Mouse (Mus musculus) left cerebral cortex, adult 2 months (tissue): ENCODE data around the gene Trim63. TPM values are rescaled to one million over a fixed set of nuclear protein-coding genes. Genes with fewer than 3 reads are reported as not detected.
"Not testable (repeated sequence)": the region's sequence is repeated elsewhere in the genome, so short reads cannot be mapped to it uniquely, and the experiment has no call there.

Source experiments
- DNase-seq, 2 experiments: peaks; one replicate each; pipeline ENCODE4 v3.0.0; 2021 to 2022; ENCODE audit warnings: low spot score in 2 of 2, mixed read lengths in 1 of 2; ENCODE audit errors: extremely low spot score in 1 of 2
- H3K27ac ChIP-seq: fragments of 200-600 bp; 2 replicates; pipeline ENCODE4 v1.8.1; 2022
- H3K4me3 ChIP-seq: fragments of 200-600 bp; 2 replicates; pipeline ENCODE4 v1.8.1; 2022
- CTCF ChIP-seq: fragments of 200-600 bp; IDR thresholded peaks from 2 replicates; pipeline ENCODE4 v1.8.1; 2022; ENCODE audit warnings: antibody characterized with exemption, mild to moderate bottlenecking, moderate library complexity
- intact Hi-C: fragments of 180-260 bp; cut with DNase I; formaldehyde crosslinking; loops from one replicate; pipeline ENCODE4 v1.15.1; 2025
- total RNA-seq, 2 experiments: library from RNA; stranded (reverse); gene quantifications; 2 replicates each; pipeline ENCODE4 v1.2.3; 2021

The Trim63 gene
- total RNA-seq, 2 experiments from 2014 or later = 0.21 to 0.25 TPM

GRCm38 (mm10) chr4:134321524-134321923 is 6.6 kb downstream of the Trim63 start:
- Histone ChIP-seq H3K27ac (no peak overlapping the region), H3K4me3 (no peak overlapping the region)
- no peak for DNase-seq
- TF ChIP-seq CTCF = no peak; the same call in 1 of the 2 replicates
- intact Hi-C loops = no loop called here

- Histone ChIP-seq H3K4me3 (no peak overlapping the region), H3K27ac (no peak overlapping the region)
- no peak for TF ChIP-seq CTCF
- intact Hi-C loops = no loop called here
- DNase-seq = no peak
Measured at GRCm38 (mm10) chr4:134324655-134325054, 9.7 kb downstream of the Trim63 start.

GRCm38 (mm10) chr4:134326859-134327530 is 12.1 kb downstream of the Trim63 start:
- intact Hi-C loops = no loop called here
- no peak for TF ChIP-seq CTCF

GRCm38 (mm10) chr4:134328151-134328550 is 13.2 kb downstream of the Trim63 start:
- Histone ChIP-seq H3K27ac (no peak overlapping the region), H3K4me3 (no peak overlapping the region)
- no peak for TF ChIP-seq CTCF
- no peak for DNase-seq
- intact Hi-C loops = no loop called here

More at GRCm38 (mm10) chr4:134326859-134327530, 12.1 kb downstream of the Trim63 start:
- DNase-seq = no peak
- Histone ChIP-seq H3K27ac (no peak overlapping the region), H3K4me3 (no peak overlapping the region)

GRCm38 (mm10) chr4:134328832-134329231 is 13.9 kb downstream of the Trim63 start:
- Histone ChIP-seq H3K27ac (no peak overlapping the region), H3K4me3 (no peak overlapping the region)
- no peak for DNase-seq
- intact Hi-C loops = no loop called here
- no peak for TF ChIP-seq CTCF

GRCm38 (mm10) chr4:134330281-134330680 is 15.4 kb downstream of the Trim63 start:
- no peak for DNase-seq
- H3K27ac ChIP-seq = no peak overlapping the region
- H3K4me3 ChIP-seq = no peak overlapping the region
- TF ChIP-seq CTCF = no peak
- intact Hi-C loops = no loop called here

GRCm38 (mm10) chr4:134341231-134341630 is 26.3 kb downstream of the Trim63 start:
- intact Hi-C loops, H3K27ac ChIP-seq, DNase-seq, H3K4me3 ChIP-seq: not testable (repeated sequence)

- intact Hi-C loops = no loop called here
- Histone ChIP-seq H3K4me3 (no peak overlapping the region), H3K27ac (no peak overlapping the region)
- no peak for DNase-seq
- TF ChIP-seq CTCF = no peak
Measured at GRCm38 (mm10) chr4:134342213-134342779, 27.4 kb downstream of the Trim63 start.

- TF ChIP-seq CTCF = no peak
- no peak for DNase-seq
- no peak within 1 kb of the TSS for H3K27ac ChIP-seq
- intact Hi-C loops = no loop called here
- H3K4me3 ChIP-seq = no peak within 1 kb of the TSS
Measured at GRCm38 (mm10) chr4:134343071-134344031, 28.4 kb downstream of the Trim63 start, which contains the start of gene Slc30a2. Gene Slc30a2, plus strand, starts transcription at chr4:134343181.

GRCm38 (mm10) chr4:134344620-134345019 is 29.7 kb downstream of the Trim63 start:
- no peak overlapping the region for H3K4me3 ChIP-seq
- H3K27ac ChIP-seq = no peak overlapping the region
- intact Hi-C loops = no loop called here
- no peak for DNase-seq
- no peak; the same call in 1 of the 2 replicates for TF ChIP-seq CTCF

- DNase-seq = no peak
- H3K4me3 ChIP-seq = no peak overlapping the region
- intact Hi-C loops = no loop called here
- TF ChIP-seq CTCF = no peak
- H3K27ac ChIP-seq = no peak overlapping the region
Measured at GRCm38 (mm10) chr4:134345802-134346201, 30.9 kb downstream of the Trim63 start.

- DNase-seq = no peak
- Histone ChIP-seq H3K27ac (no peak overlapping the region), H3K4me3 (no peak overlapping the region)
- intact Hi-C loops = no loop called here
- TF ChIP-seq CTCF = no peak
Measured at GRCm38 (mm10) chr4:134348078-134348477, 33.2 kb downstream of the Trim63 start.
